Mouse (Mus musculus) stomach, postnatal 0 days (tissue): ENCODE results near the gene Colgalt2.

Experiments
- CTCF ChIP-seq: IDR thresholded peaks from 2 replicates; pipeline ENCODE4 v1.5.1; 2016; ENCODE audit warnings: antibody characterized with exemption, low read depth, mild to moderate bottlenecking, moderate library complexity
- EP300 ChIP-seq: optimal IDR thresholded peaks from 2 replicates; pipeline ENCODE3; 2016; ENCODE audit warnings: antibody characterized with exemption

DNA sequence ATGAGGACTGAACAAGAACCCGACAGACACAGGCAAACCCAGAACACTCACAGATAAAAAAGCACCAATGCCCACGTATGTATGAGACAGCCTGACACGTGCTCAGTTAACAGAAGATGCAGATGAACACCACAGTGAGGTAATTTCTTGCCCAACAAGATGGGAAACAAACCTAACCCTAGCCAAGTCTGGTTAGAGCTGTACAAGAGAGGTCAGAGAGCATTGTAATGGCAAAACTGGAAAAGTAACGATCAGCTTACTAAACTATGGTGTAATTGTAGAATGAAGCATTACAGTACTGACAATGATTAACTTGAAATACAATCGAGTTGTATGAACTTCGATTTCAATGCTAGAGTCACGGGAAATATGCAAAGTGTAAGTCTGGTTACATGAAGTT lies 45.0 kb downstream of the Colgalt2 start:
- TF ChIP-seq EP300 (no peak), CTCF (no peak)
